Mouse (Mus musculus): ENCODE data around the gene Lmntd1.

Gene Lmntd1

GRCm38 (mm10) chr6:145605203-145605602 is 8.9 kb downstream of the Lmntd1 start:
- no peak for DNase-seq (ENCODE audit: low read depth, low spot score)

GRCm38 (mm10) chr6:145604648-145605047 is 9.5 kb downstream of the Lmntd1 start:
- no peak for DNase-seq (ENCODE audit: low read depth, low spot score)

- no peak for DNase-seq (ENCODE audit: low read depth, low spot score)
Observed at GRCm38 (mm10) chr6:145604126-145604525, 10.0 kb downstream of the Lmntd1 start.

- DNase-seq (ENCODE audit: low read depth, low spot score), result peak; percentile 89
Observed at GRCm38 (mm10) chr6:145598794-145599555, 15.1 kb downstream of the Lmntd1 start.

- DNase-seq (ENCODE audit: low read depth, low spot score), result no peak
Observed at GRCm38 (mm10) chr6:145595905-145596304, 18.2 kb downstream of the Lmntd1 start.

GRCm38 (mm10) chr6:145593991-145594390 is 20.1 kb downstream of the Lmntd1 start:
- no peak for DNase-seq (ENCODE audit: low read depth, low spot score)

- DNase-seq (ENCODE audit: low read depth, low spot score), result no peak
Observed at GRCm38 (mm10) chr6:145592531-145592998, 21.6 kb downstream of the Lmntd1 start.

- DNase-seq (ENCODE audit: low read depth, low spot score), result peak; percentile 39
Observed at GRCm38 (mm10) chr6:145592036-145592435, 22.1 kb downstream of the Lmntd1 start.

- no peak for DNase-seq (ENCODE audit: low read depth, low spot score)
Observed at GRCm38 (mm10) chr6:145591578-145591977, 22.5 kb downstream of the Lmntd1 start.

GRCm38 (mm10) chr6:145590501-145591293 is 23.4 kb downstream of the Lmntd1 start:
- no peak for DNase-seq (ENCODE audit: low read depth, low spot score)

GRCm38 (mm10) chr6:145585052-145585973 is 28.8 kb downstream of the Lmntd1 start:
- no peak for DNase-seq (ENCODE audit: low read depth, low spot score)

- no peak for DNase-seq (ENCODE audit: low read depth, low spot score)
Observed at GRCm38 (mm10) chr6:145581366-145582170, 32.6 kb downstream of the Lmntd1 start.

GRCm38 (mm10) chr6:145579761-145580160 is 34.4 kb downstream of the Lmntd1 start:
- DNase-seq (ENCODE audit: low read depth, low spot score), result no peak

GRCm38 (mm10) chr6:145578457-145579185 is 35.5 kb downstream of the Lmntd1 start:
- DNase-seq (ENCODE audit: low read depth, low spot score), result peak; percentile 66

- DNase-seq (ENCODE audit: low read depth, low spot score), result no peak
Observed at GRCm38 (mm10) chr6:145576762-145577161, 37.4 kb downstream of the Lmntd1 start.

- DNase-seq (ENCODE audit: low read depth, low spot score), result no peak
Observed at GRCm38 (mm10) chr6:145573250-145574013, 40.7 kb downstream of the Lmntd1 start.

- no peak for DNase-seq (ENCODE audit: low read depth, low spot score)
Observed at GRCm38 (mm10) chr6:145568701-145569100, 45.4 kb downstream of the Lmntd1 start.

- DNase-seq (ENCODE audit: low read depth, low spot score), result no peak
Observed at GRCm38 (mm10) chr6:145567832-145568231, 46.3 kb downstream of the Lmntd1 start.

GRCm38 (mm10) chr6:145567296-145567695 is 46.8 kb downstream of the Lmntd1 start:
- DNase-seq (ENCODE audit: low read depth, low spot score), result no peak

Data from A20 (cell line).